Mouse (Mus musculus) cerebellum, adult 2 months (tissue): ENCODE results near the gene Copz1.

ENCODE experiments used
- CTCF ChIP-seq: fragments of 200-500 bp; IDR thresholded peaks from 2 replicates; pipeline ENCODE4 v1.5.1; 2011; ENCODE audit warnings: low read depth, mild to moderate bottlenecking, control low read depth, low read length, moderate library complexity, borderline replicate concordance; ENCODE audit not compliant: insufficient read depth
- POLR2A ChIP-seq: fragments of 200-500 bp; IDR thresholded peaks from 2 replicates; pipeline ENCODE4 v1.6.1; 2011; ENCODE audit warnings: low read length, control low read depth, borderline replicate concordance; ENCODE audit not compliant: insufficient read depth

DNA sequence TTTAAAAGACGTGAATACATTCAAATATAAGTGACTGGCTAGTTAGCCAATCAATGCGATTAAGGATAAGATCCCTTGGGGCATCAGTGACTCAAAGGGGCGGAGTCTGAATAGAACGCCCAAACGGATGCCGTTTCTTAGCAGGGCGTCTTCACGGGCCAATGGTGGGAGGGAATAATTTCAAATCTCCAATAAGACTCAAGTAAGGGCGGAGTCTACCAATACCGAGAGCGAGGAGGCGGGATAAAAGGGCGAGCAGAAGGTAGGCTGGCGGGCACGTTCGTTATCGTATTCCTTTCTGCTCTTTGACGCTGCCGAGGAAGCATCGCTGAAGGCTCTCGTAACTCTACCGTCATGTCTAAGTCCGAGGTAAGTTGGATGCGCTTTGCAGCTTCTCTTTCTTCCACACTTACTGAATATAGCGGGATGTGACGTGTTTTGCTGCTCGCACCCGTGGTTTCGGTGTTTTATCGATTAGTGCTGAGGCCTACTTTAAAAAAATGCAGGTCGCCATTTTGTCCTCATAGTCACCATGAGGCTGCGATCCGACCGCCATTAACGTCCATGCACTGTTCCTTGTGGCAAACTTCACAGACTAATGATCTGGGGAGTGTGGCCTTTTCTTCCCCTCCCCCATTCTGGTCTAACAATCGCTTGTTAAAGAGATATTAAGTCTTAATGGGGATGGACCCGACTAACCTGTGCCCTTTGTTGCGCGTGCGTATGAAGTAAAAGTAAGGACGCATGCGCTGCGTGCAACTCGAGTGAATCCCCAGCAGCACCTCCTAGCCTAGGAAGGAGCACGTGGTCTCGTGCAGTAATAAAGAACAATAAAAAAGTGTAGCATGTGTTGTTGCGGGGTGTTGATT, 32.1 kb upstream of the Copz1 start, which contains the start of gene Hnrnpa1:
- TF ChIP-seq CTCF (no peak), POLR2A (peak; percentile 94; the same call in 1 of the 2 replicates)
